Mouse (Mus musculus): ENCODE results near the gene Rhof.

Gene Rhof

GRCm38 (mm10) chr5:123147569-123147968 is 15.1 kb upstream of the Rhof start:
- DNase-seq = no peak

GRCm38 (mm10) chr5:123146357-123146756 is 13.9 kb upstream of the Rhof start:
- no peak for DNase-seq

- no peak for DNase-seq
Measured at GRCm38 (mm10) chr5:123144746-123145590, 12.5 kb upstream of the Rhof start.

- no peak for DNase-seq
Measured at GRCm38 (mm10) chr5:123143971-123144745, 11.7 kb upstream of the Rhof start.

- no peak for DNase-seq
Measured at GRCm38 (mm10) chr5:123143251-123143970, 10.9 kb upstream of the Rhof start.

- peak; percentile 65 for DNase-seq
Measured at GRCm38 (mm10) chr5:123142161-123143157, 10.0 kb upstream of the Rhof start, which contains the start of gene Setd1b. Gene Setd1b, plus strand, starts transcription at chr5:123142193.

- peak; percentile 49 for DNase-seq
Measured at GRCm38 (mm10) chr5:123141555-123142160, 9.2 kb upstream of the Rhof start.

- DNase-seq = peak; percentile 95
Measured at GRCm38 (mm10) chr5:123140694-123141554, 8.4 kb upstream of the Rhof start.

- no peak for DNase-seq
Measured at GRCm38 (mm10) chr5:123139722-123140627, 7.5 kb upstream of the Rhof start.

GRCm38 (mm10) chr5:123138953-123139721 is 6.6 kb upstream of the Rhof start:
- peak; percentile 89 for DNase-seq

GRCm38 (mm10) chr5:123138230-123138911 is 5.9 kb upstream of the Rhof start:
- DNase-seq = no peak

- no peak for DNase-seq
Measured at GRCm38 (mm10) chr5:123137910-123138229, 5.4 kb upstream of the Rhof start.

- peak; percentile 70 for DNase-seq
Measured at GRCm38 (mm10) chr5:123137044-123137909, 4.8 kb upstream of the Rhof start.

- peak; percentile 90 for DNase-seq
Measured at GRCm38 (mm10) chr5:123136361-123137043, 4.0 kb upstream of the Rhof start.

GRCm38 (mm10) chr5:123135471-123136360 is 3.2 kb upstream of the Rhof start:
- DNase-seq = peak; percentile 75
